Mouse (Mus musculus): ENCODE data around the gene Pitpnm3. TPM values are rescaled to one million over a fixed set of nuclear protein-coding genes. Genes with fewer than 3 reads are reported as not detected.

The Pitpnm3 gene
- total RNA-seq, 2 experiments from 2014 or later: not detected

- ATAC-seq (replicated peaks; ENCODE audit: poor library complexity): 0 out of 2 replicates have a peak, but pooled peaks have one; percentile 4
Observed at GRCm38 (mm10) chr11:72052221-72052620, 83.4 kb downstream of the Pitpnm3 start.

- no peak for ATAC-seq (replicated peaks; ENCODE audit: poor library complexity)
Observed at GRCm38 (mm10) chr11:72050895-72051858, 84.4 kb downstream of the Pitpnm3 start.

- no peak for ATAC-seq (replicated peaks; ENCODE audit: poor library complexity)
Observed at GRCm38 (mm10) chr11:72050168-72050894, 85.2 kb downstream of the Pitpnm3 start.

- ATAC-seq (replicated peaks; ENCODE audit: poor library complexity): no peak
Observed at GRCm38 (mm10) chr11:72049171-72049759, 86.3 kb downstream of the Pitpnm3 start.

- ATAC-seq (replicated peaks; ENCODE audit: poor library complexity): no peak
Observed at GRCm38 (mm10) chr11:72048730-72049129, 86.8 kb downstream of the Pitpnm3 start.

GRCm38 (mm10) chr11:72044231-72044630 lies 91.3 kb downstream of the Pitpnm3 start:
- ATAC-seq (replicated peaks; ENCODE audit: poor library complexity): no peak

- no peak for ATAC-seq (replicated peaks; ENCODE audit: poor library complexity)
Observed at GRCm38 (mm10) chr11:72042631-72043030, 92.9 kb downstream of the Pitpnm3 start.

GRCm38 (mm10) chr11:72041768-72042607 lies 93.6 kb downstream of the Pitpnm3 start, which contains the start of gene Pimreg:
TSS of gene Pimreg (plus strand) at chr11:72042032.
- ATAC-seq (replicated peaks; ENCODE audit: poor library complexity): peak; percentile 86

- no peak for ATAC-seq (replicated peaks; ENCODE audit: poor library complexity)
Observed at GRCm38 (mm10) chr11:72041290-72041767, 94.2 kb downstream of the Pitpnm3 start.

- ATAC-seq (replicated peaks; ENCODE audit: poor library complexity): no peak
Observed at GRCm38 (mm10) chr11:72039599-72040386, 95.8 kb downstream of the Pitpnm3 start.

GRCm38 (mm10) chr11:72037996-72038395 lies 97.6 kb downstream of the Pitpnm3 start:
- peak; percentile 44; the same call in 1 of the 2 replicates for ATAC-seq (replicated peaks; ENCODE audit: poor library complexity)

- ATAC-seq (replicated peaks; ENCODE audit: poor library complexity): no peak
Observed at GRCm38 (mm10) chr11:72037409-72037808, 98.2 kb downstream of the Pitpnm3 start, which contains the start of gene Aipl1. TSS of gene Aipl1 (minus strand) at chr11:72037509.

- no peak for ATAC-seq (replicated peaks; ENCODE audit: poor library complexity)
Observed at GRCm38 (mm10) chr11:72032589-72032988, 103.0 kb downstream of the Pitpnm3 start.

GRCm38 (mm10) chr11:72032091-72032490 lies 103.5 kb downstream of the Pitpnm3 start:
- ATAC-seq (replicated peaks; ENCODE audit: poor library complexity): no peak

- ATAC-seq (replicated peaks; ENCODE audit: poor library complexity): no peak
Observed at GRCm38 (mm10) chr11:72031353-72031752, 104.2 kb downstream of the Pitpnm3 start.

GRCm38 (mm10) chr11:72029143-72029542 lies 106.4 kb downstream of the Pitpnm3 start:
- no peak for ATAC-seq (replicated peaks; ENCODE audit: poor library complexity)

GRCm38 (mm10) chr11:72027836-72028235 lies 107.7 kb downstream of the Pitpnm3 start:
- ATAC-seq (replicated peaks; ENCODE audit: poor library complexity): no peak

- ATAC-seq (replicated peaks; ENCODE audit: poor library complexity): no peak
Observed at GRCm38 (mm10) chr11:72026516-72026915, 109.1 kb downstream of the Pitpnm3 start.

- peak; percentile 64 for ATAC-seq (replicated peaks; ENCODE audit: poor library complexity)
Observed at GRCm38 (mm10) chr11:72025843-72026242, 109.7 kb downstream of the Pitpnm3 start.
